Mouse (Mus musculus): ENCODE measurements around the gene Nub1.
A peak's percentile ranks its signal among the peaks of the same experiment; 100 is the strongest.

The Nub1 gene

GRCm38 (mm10) chr5:24741172-24741885, 56.0 kb downstream of the Nub1 start:
- no peak for DNase-seq (ENCODE audit: low spot score)

- DNase-seq (ENCODE audit: low spot score): no peak
Observed at GRCm38 (mm10) chr5:24743956-24744355, 58.6 kb downstream of the Nub1 start.

GRCm38 (mm10) chr5:24747533-24747932, 62.2 kb downstream of the Nub1 start:
- no peak for DNase-seq (ENCODE audit: low spot score)

- DNase-seq (ENCODE audit: low spot score): no peak
Observed at GRCm38 (mm10) chr5:24749731-24750130, 64.4 kb downstream of the Nub1 start.

GRCm38 (mm10) chr5:24750321-24751304, 65.3 kb downstream of the Nub1 start:
- peak; percentile 92 for DNase-seq (ENCODE audit: low spot score)

- DNase-seq (ENCODE audit: low spot score): peak; percentile 77
Observed at GRCm38 (mm10) chr5:24751305-24752174, 66.2 kb downstream of the Nub1 start.

- DNase-seq (ENCODE audit: low spot score): peak; percentile 72
Observed at GRCm38 (mm10) chr5:24752175-24752498, 66.8 kb downstream of the Nub1 start.

- DNase-seq (ENCODE audit: low spot score): no peak
Observed at GRCm38 (mm10) chr5:24756931-24757330, 71.6 kb downstream of the Nub1 start.

GRCm38 (mm10) chr5:24757816-24758215, 72.5 kb downstream of the Nub1 start, which contains the start of gene Crygn:
TSS of gene Crygn (minus strand) at chr5:24758008.
- no peak for DNase-seq (ENCODE audit: low spot score)
